Comparison of ENCODE assay signal across 24 mouse cellular contexts in the genomic region with DNA sequence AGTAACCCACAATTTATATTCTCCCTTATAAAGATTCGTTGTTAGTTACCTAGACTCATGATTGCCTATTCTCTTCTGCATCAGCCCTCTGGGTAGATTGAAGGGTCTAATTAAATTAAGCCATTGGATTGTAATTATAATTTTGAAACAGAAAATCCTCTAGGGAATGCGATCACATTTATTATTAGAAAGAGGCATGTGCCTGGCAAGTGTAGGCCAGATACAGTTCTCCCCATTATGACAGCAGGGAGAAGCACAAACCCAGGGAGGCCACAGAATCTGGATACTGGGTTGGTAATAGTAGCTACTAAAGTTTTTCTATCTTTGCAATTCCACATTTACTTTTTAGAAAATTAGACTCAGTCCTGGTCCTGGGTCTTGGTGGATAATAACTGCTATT.
DNase-seq lines count a peak whose midpoint lies in the region; ATAC-seq and TF ChIP-seq lines count a peak whose summit lies in the region.
"Had no signal": no experiment of that assay in that cellular context is flagged by ENCODE, and none has a peak within 500 bp of the region (broad histone marks: within the 10 kb centered on the region; RNA-seq: fewer than 3 reads in every experiment).

No protein-coding gene starts in this region.

- no peak for TF ChIP-seq CTCF in brain, embryonic 14.5 days (IDR thresholded peaks at IDR 0.05; ENCODE audit: borderline replicate concordance, extremely low read depth, insufficient read depth, insufficient read length)

- no peak for TF ChIP-seq POLR2A in brain, embryonic 14.5 days (IDR thresholded peaks at IDR 0.05; ENCODE audit: borderline replicate concordance, extremely low read depth, insufficient read depth, insufficient read length, poor library complexity, severe bottlenecking)

- H3K4me2 ChIP-seq in hindbrain, embryonic 13.5 days: no peak overlapping the region
- no peak overlapping the region for H3K4me2 ChIP-seq in hindbrain, embryonic 14.5 days (replicated peaks)
- H3K4me2 ChIP-seq: embryonic facial prominence, embryonic 12.5 days; forebrain, embryonic 12.5 days; heart, embryonic 13.5 days had no signal

- no peaks in the 10 kb centered on the region for H3K4me1 ChIP-seq in hindbrain, embryonic 13.5 days (replicated peaks)
- H3K4me1 ChIP-seq in hindbrain, embryonic 10.5 days (replicated peaks): no peaks in the 10 kb centered on the region
- H3K4me1 ChIP-seq in hindbrain, embryonic 14.5 days (replicated peaks; ENCODE audit: control insufficient read depth, insufficient read depth, low read length): no peaks in the 10 kb centered on the region
- H3K4me1 ChIP-seq: embryonic facial prominence, embryonic 12.5 days; forebrain, embryonic 12.5 days; heart, embryonic 10.5 days had no signal

- no peak overlapping the region for H3K4me3 ChIP-seq in hindbrain, embryonic 13.5 days
- no peak overlapping the region for H3K4me3 ChIP-seq in hindbrain, embryonic 10.5 days
- no peak overlapping the region for H3K4me3 ChIP-seq in hindbrain, embryonic 14.5 days (replicated peaks; ENCODE audit: low read length)
- H3K4me3 ChIP-seq: embryonic facial prominence, embryonic 12.5 days; erythroblast, embryonic 14.5 days; forebrain, embryonic 12.5 days; heart, adult 2 months; heart, embryonic 10.5 days; heart, embryonic 13.5 days had no signal

- ATAC-seq in hindbrain, embryonic 13.5 days (ENCODE audit: low FRiP score): peak; percentile 43; the same call in 1 of the 2 replicates
- ATAC-seq in hindbrain, embryonic 14.5 days (ENCODE audit: low FRiP score): peak; percentile 65; the same call in 1 of the 2 replicates
- ATAC-seq: CD4-positive, CD25-positive, alpha-beta regulatory T cell, adult 4 months; forebrain, embryonic 16.5 days; intestine, postnatal 0 days had no signal

- H3K9ac ChIP-seq in hindbrain, embryonic 13.5 days: no peak overlapping the region
- no peak overlapping the region for H3K9ac ChIP-seq in hindbrain, embryonic 14.5 days
- H3K9ac ChIP-seq: embryonic facial prominence, embryonic 12.5 days; forebrain, embryonic 12.5 days; heart, embryonic 13.5 days had no signal

- no peaks in the 10 kb centered on the region for H3K9me3 ChIP-seq in hindbrain, embryonic 13.5 days
- H3K9me3 ChIP-seq in hindbrain, embryonic 10.5 days: no peaks in the 10 kb centered on the region
- no peaks in the 10 kb centered on the region for H3K9me3 ChIP-seq in hindbrain, embryonic 14.5 days (ENCODE audit: control insufficient read depth, low read length)
- H3K9me3 ChIP-seq: forebrain, embryonic 12.5 days; heart, embryonic 10.5 days; heart, embryonic 13.5 days had no signal

- WGBS in hindbrain, embryonic 13.5 days: 60% methylated on average over 2 of the region's 2 CpGs
- WGBS in hindbrain, embryonic 10.5 days: 90% methylated on average over 2 of the region's 2 CpGs
- WGBS in hindbrain, embryonic 14.5 days: 59% methylated on average over 2 of the region's 2 CpGs

- no peaks in the 10 kb centered on the region for H3K27me3 ChIP-seq in hindbrain, embryonic 13.5 days
- H3K27me3 ChIP-seq in hindbrain, embryonic 10.5 days (ENCODE audit: insufficient read depth, poor library complexity, severe bottlenecking): no peaks in the 10 kb centered on the region
- no peaks in the 10 kb centered on the region for H3K27me3 ChIP-seq in hindbrain, embryonic 14.5 days (ENCODE audit: control insufficient read depth, insufficient read depth, low read length)
- H3K27me3 ChIP-seq: embryonic facial prominence, embryonic 12.5 days; forebrain, embryonic 12.5 days; heart, embryonic 13.5 days had no signal

- no peak for DNase-seq in hindbrain, embryonic 10.5 days (ENCODE audit: low spot score)
- peak; percentile 30 for DNase-seq in brain, embryonic 14.5 days (ENCODE audit: low read depth)
- peak; percentile 55 for DNase-seq in hindbrain, embryonic 14.5 days (ENCODE audit: low spot score)
- no peak for DNase-seq in spleen, postnatal 10 days (ENCODE audit: low spot score in 2 of 2)
- no peak for DNase-seq in cerebellum, adult 18-20 months
- DNase-seq: adrenal gland, adult 2 months; adrenal gland, postnatal 14 days; cerebellum, adult 11-12 months; cerebellum, adult 9-10 months; cerebellum, postnatal 14 days; gastrocnemius, postnatal 10 days; gastrocnemius, postnatal 36 days; heart, adult 2 months; heart, postnatal 14 days; heart, postnatal 4 days had no signal

- no peak overlapping the region for H3K27ac ChIP-seq in hindbrain, embryonic 13.5 days
- H3K27ac ChIP-seq in hindbrain, embryonic 10.5 days: no peak overlapping the region
- H3K27ac ChIP-seq in hindbrain, embryonic 14.5 days: no peak overlapping the region
- H3K27ac ChIP-seq: embryonic facial prominence, embryonic 12.5 days; forebrain, embryonic 12.5 days; heart, adult 2 months; heart, embryonic 10.5 days; heart, embryonic 13.5 days had no signal

- H3K36me3 ChIP-seq in hindbrain, embryonic 13.5 days: no peaks in the 10 kb centered on the region
- no peaks in the 10 kb centered on the region for H3K36me3 ChIP-seq in hindbrain, embryonic 10.5 days
- H3K36me3 ChIP-seq in hindbrain, embryonic 14.5 days (replicated peaks; ENCODE audit: control insufficient read depth, insufficient read depth): no peaks in the 10 kb centered on the region
- H3K36me3 ChIP-seq: embryonic facial prominence, embryonic 12.5 days; forebrain, embryonic 12.5 days; heart, embryonic 10.5 days; heart, embryonic 13.5 days had no signal

Comparison
In these comparisons a context has a peak if more than half of its experiments do, and no peak if none do; other contexts are left out.
1. DNase-seq: peak in brain, embryonic 14.5 days (single experiment) and hindbrain, embryonic 14.5 days (single experiment); none in hindbrain, embryonic 10.5 days (single experiment), spleen, postnatal 10 days (0 of 2) and cerebellum, adult 18-20 months (0 of 2).